Mouse (Mus musculus): ENCODE measurements at regions not wholly inside any gene's neighbourhood (a gene's known extent, or its start where the extent isn't known, plus 50 kb on each side); places are given as distances from the start of the nearest gene placed in this dataset.

- Histone ChIP-seq H3K9me3 (no peaks in the 10 kb centered on the region), H3K4me2 (no peak overlapping the region), H3K27ac (peak overlapping the region; percentile 57; the same call in 1 of the 2 replicates), H3K36me3 (no peaks in the 10 kb centered on the region), H3K4me1 (replicated peaks) (peaks cover 6% of the 10 kb centered on the region; the same call in 1 of the 2 replicates), H3K27me3 (no peaks in the 10 kb centered on the region), H3K4me3 (replicated peaks) (no peak overlapping the region), H3K9ac (replicated peaks) (no peak overlapping the region)
- 52% methylated on average over 10 of the region's 10 CpGs for WGBS
- ATAC-seq (ENCODE audit: insufficient number of reproducible peaks, insufficient read depth, low FRiP score, low TSS enrichment, low read depth): no peak
Observed at GRCm38 (mm10) chr10:111111020-111111419, 53.5 kb upstream of the Osbpl8 start.

DNA sequence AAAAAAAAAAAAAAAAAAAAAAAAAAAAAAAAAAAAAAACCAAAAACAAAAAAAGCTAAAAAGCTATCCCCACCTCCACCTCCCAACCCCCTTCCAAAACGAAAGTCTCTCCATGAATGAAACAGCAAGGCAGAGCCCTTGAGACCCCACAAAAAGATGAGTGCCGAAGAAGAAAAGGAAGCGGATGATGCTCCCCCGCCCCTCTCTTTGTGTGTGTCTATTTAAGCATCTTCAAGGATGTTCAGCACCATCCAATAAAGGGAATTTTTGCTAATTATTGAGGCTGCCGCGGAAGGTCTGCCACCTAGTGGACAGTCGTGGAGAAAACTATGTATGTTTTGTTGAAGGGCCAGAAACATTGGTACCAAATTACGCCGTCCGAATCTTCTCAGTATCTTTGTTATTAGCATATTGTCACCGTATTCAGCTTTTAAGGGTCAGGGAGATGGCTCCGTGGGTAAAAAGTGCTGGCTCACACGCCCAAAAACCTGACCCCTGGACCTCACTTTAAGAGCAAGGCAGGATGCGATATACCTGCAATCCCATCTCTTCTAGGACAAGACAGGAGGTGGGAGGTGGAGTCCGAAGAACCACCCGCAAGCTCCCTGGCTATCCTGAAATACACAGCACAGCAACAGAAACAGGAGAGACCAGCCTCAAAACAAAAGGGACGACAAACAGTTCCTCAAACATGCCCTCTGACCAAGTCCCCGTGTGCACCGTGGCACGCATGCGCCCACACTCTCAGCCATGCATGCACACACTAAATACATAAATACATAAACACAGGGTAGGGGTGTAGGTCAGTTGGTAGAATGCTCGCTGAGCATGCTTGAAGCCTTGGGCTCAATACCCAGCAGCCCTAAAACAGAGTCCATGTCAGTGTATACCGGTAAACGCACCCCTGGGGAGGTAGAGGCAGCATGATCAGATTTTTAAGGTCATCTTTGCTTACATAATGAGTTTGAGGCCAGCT is 55.6 kb upstream of the Osbpl8 start:
- Histone ChIP-seq H3K4me1 (replicated peaks) (peaks cover 6% of the 10 kb centered on the region), H3K4me3 (replicated peaks) (peak overlapping the region; percentile 27), H3K9me3 (no peaks in the 10 kb centered on the region), H3K36me3 (no peaks in the 10 kb centered on the region), H3K4me2 (peak overlapping the region; percentile 45), H3K27me3 (no peaks in the 10 kb centered on the region), H3K9ac (replicated peaks) (no peak overlapping the region), H3K27ac (no peak overlapping the region)
- WGBS: 54% methylated on average over 24 of the region's 24 CpGs
- ATAC-seq (ENCODE audit: insufficient number of reproducible peaks, insufficient read depth, low FRiP score, low TSS enrichment, low read depth): no peak; the same call in 1 of the 2 replicates

- H3K27ac ChIP-seq: no peak overlapping the region
- no peak overlapping the region for H3K9ac ChIP-seq (replicated peaks)
- peaks cover 6% of the 10 kb centered on the region for H3K4me1 ChIP-seq (replicated peaks)
- H3K4me2 ChIP-seq: no peak overlapping the region
- ATAC-seq (ENCODE audit: insufficient number of reproducible peaks, insufficient read depth, low FRiP score, low TSS enrichment, low read depth): no peak
- 86% methylated on average over 5 of the region's 5 CpGs for WGBS
- H3K36me3 ChIP-seq: no peaks in the 10 kb centered on the region
- H3K27me3 ChIP-seq: no peaks in the 10 kb centered on the region
- no peaks in the 10 kb centered on the region for H3K9me3 ChIP-seq
- H3K4me3 ChIP-seq (replicated peaks): no peak overlapping the region
Observed at GRCm38 (mm10) chr10:111107852-111108251, 56.7 kb upstream of the Osbpl8 start.

DNA sequence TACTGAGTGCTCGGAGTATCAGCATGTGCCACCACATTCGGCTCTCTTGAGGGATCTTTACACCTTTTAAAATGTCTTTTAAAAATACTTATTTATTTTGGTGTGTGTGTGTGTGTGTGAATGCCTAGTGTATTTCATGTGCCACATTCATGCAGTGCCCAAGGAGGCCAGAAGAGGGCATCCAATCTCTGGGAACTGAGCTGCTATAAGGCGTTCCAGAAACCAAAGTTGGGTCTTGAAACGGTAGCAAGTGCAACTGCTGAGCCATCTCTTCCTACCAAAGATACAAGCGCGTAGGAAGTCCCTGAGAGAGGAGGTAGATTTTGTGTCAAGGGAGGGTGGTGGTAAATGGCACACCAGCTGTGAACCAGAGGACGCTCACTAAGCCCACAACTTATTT is 57.2 kb upstream of the Osbpl8 start:
- H3K36me3 ChIP-seq: no peaks in the 10 kb centered on the region
- WGBS: 61% methylated on average over 7 of the region's 7 CpGs
- no peak for ATAC-seq (ENCODE audit: insufficient number of reproducible peaks, insufficient read depth, low FRiP score, low TSS enrichment, low read depth)
- no peak overlapping the region for H3K4me3 ChIP-seq (replicated peaks)
- no peak overlapping the region for H3K27ac ChIP-seq
- no peaks in the 10 kb centered on the region for H3K27me3 ChIP-seq
- H3K9ac ChIP-seq (replicated peaks): no peak overlapping the region
- peaks cover 7% of the 10 kb centered on the region for H3K4me1 ChIP-seq (replicated peaks)
- no peak overlapping the region for H3K4me2 ChIP-seq
- H3K9me3 ChIP-seq: no peaks in the 10 kb centered on the region

- H3K4me2 ChIP-seq: no peak overlapping the region
- H3K4me1 ChIP-seq (replicated peaks): peaks cover 9% of the 10 kb centered on the region
- no peaks in the 10 kb centered on the region for H3K27me3 ChIP-seq
- H3K27ac ChIP-seq: no peak overlapping the region
- no peaks in the 10 kb centered on the region for H3K9me3 ChIP-seq
- no peaks in the 10 kb centered on the region for H3K36me3 ChIP-seq
- H3K9ac ChIP-seq (replicated peaks): no peak overlapping the region
- H3K4me3 ChIP-seq (replicated peaks): no peak overlapping the region
- 81% methylated on average over 5 of the region's 5 CpGs for WGBS
- ATAC-seq (ENCODE audit: insufficient number of reproducible peaks, insufficient read depth, low FRiP score, low TSS enrichment, low read depth): no peak
Observed at GRCm38 (mm10) chr10:111106411-111106810, 58.1 kb upstream of the Osbpl8 start.

DNA sequence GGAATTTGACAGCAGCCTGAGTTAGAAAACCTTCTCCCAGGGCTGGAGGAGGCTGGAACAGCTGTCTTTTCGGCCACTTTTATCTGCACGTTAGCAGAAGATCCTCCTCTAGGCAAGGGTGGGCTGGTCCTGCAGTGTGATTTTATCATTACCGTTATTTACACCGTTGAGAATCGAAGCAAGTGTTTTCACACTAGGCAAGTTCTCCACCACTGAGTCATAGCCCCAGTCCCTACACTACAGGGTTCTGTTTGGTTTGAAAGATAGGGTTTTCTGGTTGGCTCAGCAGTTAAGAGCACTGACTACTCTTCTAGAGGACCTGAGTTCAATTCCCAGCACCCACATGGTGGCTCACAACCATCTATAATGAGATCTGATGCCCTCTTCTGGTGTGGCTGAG is 58.9 kb upstream of the Osbpl8 start:
- Histone ChIP-seq H3K27ac (no peak overlapping the region), H3K4me3 (replicated peaks) (no peak overlapping the region), H3K27me3 (no peaks in the 10 kb centered on the region), H3K9ac (replicated peaks) (no peak overlapping the region), H3K36me3 (no peaks in the 10 kb centered on the region), H3K9me3 (no peaks in the 10 kb centered on the region), H3K4me1 (replicated peaks) (peaks cover 8% of the 10 kb centered on the region), H3K4me2 (no peak overlapping the region)
- 92% methylated on average over 5 of the region's 5 CpGs for WGBS
- no peak for ATAC-seq (ENCODE audit: insufficient number of reproducible peaks, insufficient read depth, low FRiP score, low TSS enrichment, low read depth)

- Histone ChIP-seq H3K27me3 (no peaks in the 10 kb centered on the region), H3K4me1 (replicated peaks) (peaks cover 11% of the 10 kb centered on the region), H3K4me3 (replicated peaks) (no peak overlapping the region), H3K4me2 (no peak overlapping the region), H3K9me3 (no peaks in the 10 kb centered on the region), H3K27ac (no peak overlapping the region), H3K9ac (replicated peaks) (no peak overlapping the region), H3K36me3 (no peaks in the 10 kb centered on the region)
- 68% methylated on average over 5 of the region's 5 CpGs for WGBS
- ATAC-seq (ENCODE audit: insufficient number of reproducible peaks, insufficient read depth, low FRiP score, low TSS enrichment, low read depth): no peak
Observed at GRCm38 (mm10) chr10:111103512-111103911, 61.0 kb upstream of the Osbpl8 start.

- WGBS: 88% methylated on average over 14 of the region's 14 CpGs
- Histone ChIP-seq H3K4me2 (no peak overlapping the region), H3K36me3 (no peaks in the 10 kb centered on the region), H3K9me3 (no peaks in the 10 kb centered on the region), H3K27me3 (no peaks in the 10 kb centered on the region), H3K27ac (no peak overlapping the region), H3K4me3 (replicated peaks) (no peak overlapping the region), H3K9ac (replicated peaks) (no peak overlapping the region), H3K4me1 (replicated peaks) (peaks cover 11% of the 10 kb centered on the region)
- ATAC-seq (ENCODE audit: insufficient number of reproducible peaks, insufficient read depth, low FRiP score, low TSS enrichment, low read depth): no peak
Observed at GRCm38 (mm10) chr10:111103086-111103485, 61.5 kb upstream of the Osbpl8 start.

DNA sequence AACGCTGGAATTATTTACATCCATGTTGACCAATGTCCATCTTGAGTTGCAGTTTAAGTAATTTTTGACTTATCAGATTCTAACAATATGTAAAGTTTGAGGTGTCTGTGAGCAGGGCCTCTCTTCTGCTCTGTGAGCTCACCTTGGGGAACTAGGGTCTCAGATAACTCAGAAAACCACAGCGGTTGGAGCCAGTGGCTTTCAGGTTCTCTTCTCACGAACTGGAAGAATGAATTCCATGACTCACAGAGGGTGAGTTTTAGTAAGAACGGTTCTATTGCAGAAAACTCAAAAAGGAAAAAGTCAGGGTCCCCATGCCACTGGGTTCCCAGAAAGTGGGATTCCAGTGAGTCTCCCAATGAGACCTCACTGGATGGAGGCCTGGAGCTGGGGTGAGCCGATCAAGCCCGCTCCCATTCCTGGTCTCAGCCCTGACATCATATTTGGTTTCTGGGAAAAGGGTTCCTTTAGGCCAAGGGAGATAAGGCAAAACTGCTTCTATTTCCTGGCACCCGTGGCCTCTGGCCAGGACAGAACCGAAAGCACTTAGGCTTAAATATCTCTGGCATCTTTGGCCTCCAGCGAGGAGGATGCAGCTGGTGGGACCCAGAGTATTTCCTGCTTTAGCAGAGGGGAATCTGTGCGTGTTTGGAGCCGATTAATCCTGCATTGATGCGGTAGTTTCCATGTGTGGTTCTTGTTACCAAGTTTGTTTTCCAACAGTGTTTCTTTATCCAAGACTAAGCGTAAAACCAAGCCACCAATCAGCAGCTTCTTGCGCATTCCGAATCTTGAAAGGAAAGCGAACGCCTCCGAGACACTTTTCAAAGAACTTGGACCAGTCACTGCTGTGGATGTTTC is 62.4 kb upstream of the Osbpl8 start:
- ATAC-seq (ENCODE audit: insufficient number of reproducible peaks, insufficient read depth, low FRiP score, low TSS enrichment, low read depth): no peak
- no peak overlapping the region for H3K27ac ChIP-seq
- H3K27me3 ChIP-seq: no peaks in the 10 kb centered on the region
- no peaks in the 10 kb centered on the region for H3K9me3 ChIP-seq
- no peak overlapping the region for H3K4me2 ChIP-seq
- peaks cover 11% of the 10 kb centered on the region for H3K4me1 ChIP-seq (replicated peaks)
- H3K4me3 ChIP-seq (replicated peaks): no peak overlapping the region
- WGBS: 82% methylated on average over 18 of the region's 18 CpGs
- H3K36me3 ChIP-seq: no peaks in the 10 kb centered on the region
- no peak overlapping the region for H3K9ac ChIP-seq (replicated peaks)

- no peak overlapping the region for H3K27ac ChIP-seq
- no peaks in the 10 kb centered on the region for H3K36me3 ChIP-seq
- no peak overlapping the region for H3K4me3 ChIP-seq (replicated peaks)
- no peaks in the 10 kb centered on the region for H3K27me3 ChIP-seq
- 47% methylated on average over 7 of the region's 7 CpGs for WGBS
- no peaks in the 10 kb centered on the region for H3K9me3 ChIP-seq
- H3K4me1 ChIP-seq (replicated peaks): peaks cover 11% of the 10 kb centered on the region
- no peak overlapping the region for H3K9ac ChIP-seq (replicated peaks)
- no peak overlapping the region for H3K4me2 ChIP-seq
- no peak for ATAC-seq (ENCODE audit: insufficient number of reproducible peaks, insufficient read depth, low FRiP score, low TSS enrichment, low read depth)
Observed at GRCm38 (mm10) chr10:111099812-111100464, 64.6 kb upstream of the Osbpl8 start.
